Mouse (Mus musculus) MN1 (cell line): ENCODE data around the gene Shkbp1.

Source experiments
- DNase-seq: peaks from one replicate; pipeline ENCODE4 v3.0.0-alpha.2; 2016; ENCODE audit warnings: low spot score

The Shkbp1 gene

GRCm38 (mm10) chr7:27310306-27310705 is 45.5 kb downstream of the Shkbp1 start:
- no peak for DNase-seq

GRCm38 (mm10) chr7:27309832-27310231 is 46.0 kb downstream of the Shkbp1 start:
- no peak for DNase-seq

GRCm38 (mm10) chr7:27308821-27309549 is 46.8 kb downstream of the Shkbp1 start:
- DNase-seq = no peak

GRCm38 (mm10) chr7:27307551-27307950 is 48.3 kb downstream of the Shkbp1 start:
- DNase-seq = no peak

- DNase-seq = peak; percentile 48
Observed at GRCm38 (mm10) chr7:27306161-27307160, 49.4 kb downstream of the Shkbp1 start.

- no peak for DNase-seq
Observed at GRCm38 (mm10) chr7:27305091-27305730, 50.6 kb downstream of the Shkbp1 start.

- peak; percentile 87 for DNase-seq
Observed at GRCm38 (mm10) chr7:27302172-27302571, 53.6 kb downstream of the Shkbp1 start.

- no peak for DNase-seq
Observed at GRCm38 (mm10) chr7:27300801-27301200, 55.0 kb downstream of the Shkbp1 start.

- DNase-seq = no peak
Observed at GRCm38 (mm10) chr7:27300351-27300750, 55.5 kb downstream of the Shkbp1 start.

- DNase-seq = peak; percentile 53
Observed at GRCm38 (mm10) chr7:27298816-27299215, 57.0 kb downstream of the Shkbp1 start.

GRCm38 (mm10) chr7:27298033-27298610 is 57.7 kb downstream of the Shkbp1 start:
- no peak for DNase-seq

GRCm38 (mm10) chr7:27296518-27296917 is 59.3 kb downstream of the Shkbp1 start:
- DNase-seq = no peak

- peak; percentile 34 for DNase-seq
Observed at GRCm38 (mm10) chr7:27295956-27296355, 59.9 kb downstream of the Shkbp1 start.
